Mouse (Mus musculus): ENCODE data around the gene Lrp2bp. TPM values are rescaled to one million over a fixed set of nuclear protein-coding genes. Genes with fewer than 3 reads are reported as not detected.
A peak's percentile ranks its signal among the peaks of the same experiment; 100 is the strongest.

The Lrp2bp gene
- polyA plus RNA-seq, 1 experiment from 2014 or later, result 0.70 TPM

DNA sequence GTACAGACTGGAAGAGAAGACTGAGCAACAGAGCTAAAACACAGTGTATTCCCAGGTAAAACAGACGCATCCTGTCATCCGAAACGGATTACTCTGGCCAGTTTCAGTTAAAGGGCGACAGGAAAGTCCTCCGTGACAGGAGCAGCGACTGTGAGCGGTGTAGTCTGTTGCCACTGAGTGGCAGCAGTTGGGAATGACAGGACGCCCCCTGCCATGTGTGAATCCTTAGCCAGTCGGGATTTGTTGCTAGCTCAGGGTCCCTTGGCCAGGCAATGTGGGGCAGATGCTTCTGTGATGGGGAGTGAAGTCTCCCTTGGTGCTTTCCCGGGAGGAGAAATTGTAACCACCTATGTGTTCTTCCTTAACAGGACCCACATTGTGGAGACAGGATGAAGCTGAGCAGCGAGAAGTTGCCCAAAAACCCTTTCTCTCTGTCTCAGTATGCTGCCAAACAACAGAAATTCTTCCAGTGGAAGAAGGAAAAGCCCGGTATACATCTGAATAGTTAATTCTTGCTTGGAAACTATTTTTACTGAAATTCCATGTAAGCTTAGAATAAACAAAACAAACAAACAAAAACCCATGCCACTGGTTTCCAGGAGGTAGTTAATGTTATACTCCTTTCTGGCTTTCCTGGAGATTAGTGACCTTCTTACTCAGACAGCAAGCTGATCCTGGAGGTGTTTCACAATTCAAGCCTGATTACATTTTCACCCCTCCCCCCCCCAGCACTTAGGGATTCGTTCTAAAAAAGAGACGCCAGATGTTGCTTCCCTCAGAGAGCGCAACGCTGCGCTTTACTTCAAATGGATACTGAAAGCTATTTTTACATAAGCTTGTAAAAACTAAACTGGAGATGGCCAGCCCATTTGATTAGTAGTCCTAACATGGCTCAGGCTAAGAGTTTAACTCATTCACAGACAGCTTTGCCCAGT lies 11.9 kb downstream of the Lrp2bp start:
- no peak overlapping the region for H3K27ac ChIP-seq
- 17% methylated on average over 17 of the region's 17 CpGs for WGBS
- ATAC-seq (ENCODE audit: low FRiP score) (no peak), DNase-seq (ENCODE audit: low spot score) (peak; percentile 40)
- 0 out of 2 replicates have a peak, but pooled peaks cover 8% of the 10 kb centered on the region for H3K4me1 ChIP-seq (replicated peaks; ENCODE audit: control insufficient read depth, insufficient read depth, low read length)
- H3K9me3 ChIP-seq (ENCODE audit: control insufficient read depth, low read length), result no peaks in the 10 kb centered on the region
- no peaks in the 10 kb centered on the region for H3K36me3 ChIP-seq (replicated peaks; ENCODE audit: control insufficient read depth, insufficient read depth)
- peak overlapping the region; percentile 33 for H3K4me2 ChIP-seq (replicated peaks)
- H3K4me3 ChIP-seq (replicated peaks; ENCODE audit: low read length), result no peak overlapping the region
- 0 out of 2 replicates have a peak overlapping the region, but pooled peaks have one; percentile 18 for H3K9ac ChIP-seq
- H3K27me3 ChIP-seq (ENCODE audit: control insufficient read depth, insufficient read depth, low read length), result no peaks in the 10 kb centered on the region

DNA sequence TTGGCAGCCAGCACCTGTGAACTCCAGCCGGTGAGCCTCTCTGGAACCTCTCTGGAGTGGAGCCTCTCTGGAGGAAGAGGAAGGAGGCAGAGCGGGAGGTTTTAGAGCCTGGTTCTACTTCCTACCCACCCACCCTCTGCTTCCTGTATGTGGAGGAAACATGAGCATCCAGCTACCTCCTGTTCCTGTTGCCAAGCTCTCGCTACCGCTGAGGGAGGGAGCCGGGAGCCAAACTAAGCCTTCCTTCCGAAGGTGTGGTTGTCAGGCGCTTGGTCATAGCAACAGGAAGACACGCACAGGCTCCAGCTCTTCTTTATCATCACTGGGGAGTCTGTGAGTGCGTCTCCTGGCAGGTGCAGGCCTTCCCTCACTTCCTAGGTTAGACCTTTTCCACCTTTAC lies 23.1 kb downstream of the Lrp2bp start:
- Histone ChIP-seq H3K36me3 (replicated peaks; ENCODE audit: control insufficient read depth, insufficient read depth) (no peaks in the 10 kb centered on the region), H3K27ac (no peak overlapping the region), H3K4me3 (replicated peaks; ENCODE audit: low read length) (no peak overlapping the region), H3K4me2 (replicated peaks) (no peak overlapping the region), H3K27me3 (ENCODE audit: control insufficient read depth, insufficient read depth, low read length) (no peaks in the 10 kb centered on the region), H3K4me1 (replicated peaks; ENCODE audit: control insufficient read depth, insufficient read depth, low read length) (no peaks in the 10 kb centered on the region), H3K9ac (no peak overlapping the region), H3K9me3 (ENCODE audit: control insufficient read depth, low read length) (no peaks in the 10 kb centered on the region)
- WGBS, result 90% methylated on average over 9 of the region's 9 CpGs
- ATAC-seq (ENCODE audit: low FRiP score), result no peak
- no peak for DNase-seq (ENCODE audit: low spot score)

DNA sequence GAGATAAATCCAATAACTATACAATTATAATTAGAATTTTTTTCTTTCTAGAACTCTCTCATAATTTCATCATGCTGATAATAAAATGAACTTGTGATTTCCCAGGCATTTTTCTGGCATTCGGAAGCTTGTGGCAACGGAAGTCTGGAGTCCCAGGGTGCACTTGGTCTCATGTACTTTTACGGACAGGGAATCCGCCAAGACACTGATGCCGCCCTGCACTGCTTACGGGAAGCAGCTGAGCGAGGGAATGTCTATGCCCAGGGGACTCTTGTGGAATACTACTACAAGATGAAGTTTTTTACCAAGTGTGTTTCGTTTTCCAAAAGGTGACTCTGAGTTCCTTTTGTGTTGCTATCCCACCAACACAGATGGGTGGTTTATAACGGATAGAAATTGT lies 23.7 kb downstream of the Lrp2bp start:
- WGBS, result 92% methylated on average over 9 of the region's 9 CpGs
- no peak overlapping the region for H3K9ac ChIP-seq
- H3K4me1 ChIP-seq (replicated peaks; ENCODE audit: control insufficient read depth, insufficient read depth, low read length), result no peaks in the 10 kb centered on the region
- H3K36me3 ChIP-seq (replicated peaks; ENCODE audit: control insufficient read depth, insufficient read depth), result no peaks in the 10 kb centered on the region
- ATAC-seq (ENCODE audit: low FRiP score), result no peak
- H3K27me3 ChIP-seq (ENCODE audit: control insufficient read depth, insufficient read depth, low read length), result no peaks in the 10 kb centered on the region
- H3K27ac ChIP-seq, result no peak overlapping the region
- DNase-seq (ENCODE audit: low spot score), result no peak
- H3K4me3 ChIP-seq (replicated peaks; ENCODE audit: low read length), result no peak overlapping the region
- H3K4me2 ChIP-seq (replicated peaks), result no peak overlapping the region
- no peaks in the 10 kb centered on the region for H3K9me3 ChIP-seq (ENCODE audit: control insufficient read depth, low read length)

DNA sequence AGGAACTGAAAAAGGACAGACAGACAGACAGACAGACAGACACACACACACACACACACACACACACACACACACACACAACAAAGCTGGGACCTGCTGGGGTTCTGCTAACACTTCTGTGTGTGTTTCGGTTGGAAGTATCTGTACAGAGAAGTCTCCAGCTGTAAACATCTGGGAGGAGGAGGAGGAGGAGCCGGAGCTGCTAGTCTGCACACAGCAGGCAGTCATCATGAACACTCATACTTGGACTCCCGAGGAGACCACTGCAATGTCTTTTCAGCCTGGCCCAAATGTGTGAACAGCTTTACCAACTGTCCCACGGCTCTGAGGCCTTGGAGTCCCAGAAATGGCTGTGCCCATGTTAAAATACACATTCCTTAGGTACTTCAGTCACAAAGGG lies 25.3 kb downstream of the Lrp2bp start:
- H3K9me3 ChIP-seq (ENCODE audit: control insufficient read depth, low read length), result no peaks in the 10 kb centered on the region
- no peaks in the 10 kb centered on the region for H3K36me3 ChIP-seq (replicated peaks; ENCODE audit: control insufficient read depth, insufficient read depth)
- no peaks in the 10 kb centered on the region for H3K27me3 ChIP-seq (ENCODE audit: control insufficient read depth, insufficient read depth, low read length)
- H3K4me1 ChIP-seq (replicated peaks; ENCODE audit: control insufficient read depth, insufficient read depth, low read length), result no peaks in the 10 kb centered on the region
- ATAC-seq (ENCODE audit: low FRiP score) (no peak), DNase-seq (ENCODE audit: low spot score) (no peak)
- H3K4me3 ChIP-seq (replicated peaks; ENCODE audit: low read length), result no peak overlapping the region
- WGBS, result 67% methylated on average over 4 of the region's 4 CpGs
- H3K9ac ChIP-seq, result no peak overlapping the region
- H3K4me2 ChIP-seq (replicated peaks), result no peak overlapping the region
- no peak overlapping the region for H3K27ac ChIP-seq

DNA sequence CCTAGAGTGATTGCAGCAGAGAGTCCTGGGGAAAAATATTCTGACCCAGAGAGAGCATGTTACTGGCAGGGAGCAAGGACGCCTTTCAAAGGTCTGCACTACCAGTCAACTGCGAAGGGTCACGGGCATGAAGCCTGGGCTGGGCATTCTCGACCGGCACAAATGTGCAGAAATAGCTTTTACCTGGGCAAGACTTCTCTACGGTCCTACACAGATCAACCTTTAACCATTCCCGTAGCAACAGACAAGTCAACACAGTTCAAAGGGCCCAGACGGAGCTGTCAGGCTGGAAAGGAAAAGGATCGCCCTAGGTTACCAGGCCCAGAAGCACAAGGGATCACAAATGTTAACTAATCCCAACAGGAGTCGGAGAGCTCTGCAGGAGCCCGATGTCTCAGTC lies 37.1 kb downstream of the Lrp2bp start:
- H3K4me2 ChIP-seq (replicated peaks), result no peak overlapping the region

DNA sequence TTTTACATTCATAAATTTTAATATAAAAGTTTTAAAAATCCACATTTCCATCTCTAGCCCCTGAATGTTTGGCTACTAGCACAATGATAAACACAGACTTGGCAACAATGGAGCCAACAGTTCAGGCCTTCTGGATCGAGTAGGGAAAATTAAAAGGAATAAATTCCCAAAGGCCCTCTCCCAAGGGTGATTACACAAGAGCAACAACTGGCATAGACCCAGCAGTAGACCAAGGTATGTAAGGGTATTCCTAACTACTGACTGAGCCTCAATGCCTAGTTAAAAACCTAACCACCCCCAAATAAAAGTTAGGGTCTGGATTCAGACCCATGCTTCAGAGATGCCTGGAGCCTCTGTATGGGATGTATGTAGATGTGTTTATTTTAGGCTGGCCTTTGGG lies 40.6 kb downstream of the Lrp2bp start:
- DNase-seq (ENCODE audit: low spot score) (no peak), ATAC-seq (ENCODE audit: low FRiP score) (no peak)
- Histone ChIP-seq H3K27me3 (ENCODE audit: control insufficient read depth, insufficient read depth, low read length) (no peaks in the 10 kb centered on the region), H3K4me1 (replicated peaks; ENCODE audit: control insufficient read depth, insufficient read depth, low read length) (no peaks in the 10 kb centered on the region), H3K4me3 (replicated peaks; ENCODE audit: low read length) (no peak overlapping the region), H3K36me3 (replicated peaks; ENCODE audit: control insufficient read depth, insufficient read depth) (peaks cover 38% of the 10 kb centered on the region), H3K9ac (no peak overlapping the region), H3K27ac (no peak overlapping the region), H3K4me2 (replicated peaks) (no peak overlapping the region), H3K9me3 (ENCODE audit: control insufficient read depth, low read length) (no peaks in the 10 kb centered on the region)
- WGBS, result 58% methylated on average over 1 of the region's 1 CpGs

More for the DNA sequence above, 37.1 kb downstream of the Lrp2bp start:
- DNase-seq (ENCODE audit: low spot score) (no peak), ATAC-seq (ENCODE audit: low FRiP score) (no peak)
- no peaks in the 10 kb centered on the region for H3K4me1 ChIP-seq (replicated peaks; ENCODE audit: control insufficient read depth, insufficient read depth, low read length)
- no peaks in the 10 kb centered on the region for H3K9me3 ChIP-seq (ENCODE audit: control insufficient read depth, low read length)
- H3K27me3 ChIP-seq (ENCODE audit: control insufficient read depth, insufficient read depth, low read length), result no peaks in the 10 kb centered on the region
- no peak overlapping the region for H3K4me3 ChIP-seq (replicated peaks; ENCODE audit: low read length)
- peaks cover 24% of the 10 kb centered on the region; the same call in 1 of the 2 replicates for H3K36me3 ChIP-seq (replicated peaks; ENCODE audit: control insufficient read depth, insufficient read depth)
- 69% methylated on average over 11 of the region's 11 CpGs for WGBS
- H3K9ac ChIP-seq, result no peak overlapping the region
- no peak overlapping the region for H3K27ac ChIP-seq

DNA sequence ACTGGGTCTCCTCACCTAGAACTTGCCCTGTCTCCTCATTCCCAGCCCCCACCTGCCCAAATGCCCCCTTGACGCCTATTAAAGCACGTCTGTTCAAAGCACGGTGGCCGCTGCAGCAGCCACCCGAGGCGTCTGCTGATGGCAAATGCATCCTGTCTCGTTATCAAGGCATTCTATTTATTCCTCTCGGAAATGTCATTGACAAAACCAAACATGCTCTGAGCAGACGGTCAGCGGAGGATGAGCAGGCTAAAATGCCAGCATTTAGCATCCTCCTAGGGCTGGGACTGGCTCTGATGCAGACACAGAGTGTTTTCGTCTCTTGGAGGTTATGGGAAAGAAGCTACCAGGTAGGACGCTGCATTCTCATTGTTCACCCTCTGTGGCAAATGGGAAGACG lies 41.2 kb downstream of the Lrp2bp start:
- Histone ChIP-seq H3K9me3 (ENCODE audit: control insufficient read depth, low read length) (no peaks in the 10 kb centered on the region), H3K9ac (no peak overlapping the region), H3K4me2 (replicated peaks) (no peak overlapping the region), H3K4me3 (replicated peaks; ENCODE audit: low read length) (no peak overlapping the region), H3K27ac (no peak overlapping the region), H3K36me3 (replicated peaks; ENCODE audit: control insufficient read depth, insufficient read depth) (peaks cover 37% of the 10 kb centered on the region), H3K27me3 (ENCODE audit: control insufficient read depth, insufficient read depth, low read length) (no peaks in the 10 kb centered on the region), H3K4me1 (replicated peaks; ENCODE audit: control insufficient read depth, insufficient read depth, low read length) (no peaks in the 10 kb centered on the region)
- 66% methylated on average over 13 of the region's 13 CpGs for WGBS
- no peak for ATAC-seq (ENCODE audit: low FRiP score)
- DNase-seq (ENCODE audit: low spot score), result no peak

DNA sequence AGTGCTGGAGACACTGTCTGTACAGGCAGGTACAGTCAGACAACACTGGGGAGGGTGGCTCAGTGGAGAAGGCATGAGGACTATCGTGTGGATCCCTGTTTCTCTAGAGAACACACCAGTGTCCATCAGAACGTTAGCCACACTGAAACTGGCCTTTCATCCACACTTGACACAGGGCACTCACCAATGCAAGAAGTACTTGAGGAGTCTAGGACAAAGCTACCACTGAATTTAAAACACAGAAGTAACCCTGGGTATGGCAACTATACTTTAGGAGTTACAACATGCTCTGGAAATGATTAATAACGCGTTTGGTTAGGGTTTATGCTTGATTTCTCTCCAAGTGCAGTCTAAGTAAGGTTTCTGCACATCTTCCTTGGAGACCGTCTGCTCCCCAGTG lies 73.7 kb downstream of the Lrp2bp start:
- no peak for DNase-seq (ENCODE audit: low spot score)
- Histone ChIP-seq H3K4me1 (replicated peaks; ENCODE audit: control insufficient read depth, insufficient read depth, low read length) (no peaks in the 10 kb centered on the region), H3K4me2 (replicated peaks) (no peak overlapping the region), H3K9me3 (ENCODE audit: control insufficient read depth, low read length) (no peaks in the 10 kb centered on the region), H3K36me3 (replicated peaks; ENCODE audit: control insufficient read depth, insufficient read depth) (peaks cover 3% of the 10 kb centered on the region), H3K4me3 (replicated peaks; ENCODE audit: low read length) (no peak overlapping the region), H3K9ac (no peak overlapping the region), H3K27ac (no peak overlapping the region), H3K27me3 (ENCODE audit: control insufficient read depth, insufficient read depth, low read length) (no peaks in the 10 kb centered on the region)
- 90% methylated on average over 5 of the region's 5 CpGs for WGBS
- no peak for ATAC-seq (ENCODE audit: low FRiP score)

DNA sequence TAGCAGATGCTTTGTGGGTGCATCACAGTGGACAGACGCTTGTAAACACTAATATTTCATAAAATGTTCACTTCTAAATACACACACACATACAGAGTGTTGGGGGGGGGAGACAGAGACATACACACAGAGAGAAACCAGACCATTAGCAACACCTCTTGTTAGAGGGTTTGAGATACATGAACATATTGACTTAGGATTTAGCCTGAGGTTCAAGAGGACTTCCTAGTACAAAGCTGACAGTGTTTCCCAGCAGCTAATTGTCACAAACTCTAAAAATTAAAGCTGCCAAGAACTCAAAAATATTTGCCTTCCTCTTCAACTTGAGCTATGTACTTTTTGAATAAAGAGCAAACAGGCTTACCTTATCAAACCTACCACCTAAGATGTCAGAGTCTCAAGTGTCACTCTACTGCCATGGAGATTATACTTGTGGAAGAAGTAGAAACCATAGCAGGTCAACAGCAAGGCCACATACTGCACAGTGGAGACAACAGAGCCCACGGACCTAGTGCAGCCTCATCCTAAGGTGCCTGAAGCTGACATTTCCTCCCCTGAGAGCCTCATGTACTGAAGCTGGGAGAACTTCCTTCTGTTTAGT lies 74.5 kb downstream of the Lrp2bp start:
- no peak overlapping the region for H3K27ac ChIP-seq
- no peak overlapping the region for H3K4me3 ChIP-seq (replicated peaks; ENCODE audit: low read length)
- peaks cover 2% of the 10 kb centered on the region; the same call in 1 of the 2 replicates for H3K36me3 ChIP-seq (replicated peaks; ENCODE audit: control insufficient read depth, insufficient read depth)
- 94% methylated on average over 2 of the region's 2 CpGs for WGBS
- no peaks in the 10 kb centered on the region for H3K4me1 ChIP-seq (replicated peaks; ENCODE audit: control insufficient read depth, insufficient read depth, low read length)
- H3K27me3 ChIP-seq (ENCODE audit: control insufficient read depth, insufficient read depth, low read length), result no peaks in the 10 kb centered on the region
- no peak for ATAC-seq (ENCODE audit: low FRiP score)
- H3K9ac ChIP-seq, result no peak overlapping the region
- no peaks in the 10 kb centered on the region for H3K9me3 ChIP-seq (ENCODE audit: control insufficient read depth, low read length)
- no peak for DNase-seq (ENCODE audit: low spot score)
- no peak overlapping the region for H3K4me2 ChIP-seq (replicated peaks)
